Mouse (Mus musculus) forebrain, embryonic 12.5 days (tissue): ENCODE data around the gene 4933400A11Rik. TPM values are rescaled to one million over a fixed set of nuclear protein-coding genes. Genes with fewer than 3 reads are reported as not detected.

Experiments used
- ATAC-seq: fragments of 200-750 bp; cut with Nextera tagmentation; 2 replicates; pipeline ENCODE4 v1.8.0; 2017; ENCODE audit warnings: moderate TSS enrichment; ENCODE audit not compliant: low FRiP score
- H3K27ac ChIP-seq: fragments of 300-500 bp; sonication (generic); 2 replicates; pipeline ENCODE4 v1.5.1; 2016; ENCODE audit warnings: mild to moderate bottlenecking
- H3K27me3 ChIP-seq: fragments of 300-500 bp; sonication (generic); 2 replicates; pipeline ENCODE4 v1.6.1; 2016; ENCODE audit warnings: mild to moderate bottlenecking
- H3K36me3 ChIP-seq: fragments of 300-500 bp; sonication (generic); replicated peaks from 2 replicates; pipeline ENCODE4 v1.6.1; 2016; ENCODE audit warnings: mild to moderate bottlenecking
- H3K4me1 ChIP-seq: fragments of 300-500 bp; sonication (generic); 2 replicates; pipeline ENCODE4 v1.6.1; 2016
- H3K4me2 ChIP-seq: fragments of 300-500 bp; sonication (generic); 2 replicates; pipeline ENCODE4 v1.6.1; 2016; ENCODE audit warnings: mild to moderate bottlenecking, moderate library complexity
- H3K4me3 ChIP-seq: fragments of 300-500 bp; sonication (generic); replicated peaks from 2 replicates; pipeline ENCODE4 v1.5.1; 2016; ENCODE audit warnings: mild to moderate bottlenecking
- H3K9ac ChIP-seq: fragments of 300-500 bp; sonication (generic); 2 replicates; pipeline ENCODE4 v1.6.1; 2016; ENCODE audit warnings: mild to moderate bottlenecking
- H3K9me3 ChIP-seq: fragments of 300-500 bp; sonication (generic); 2 replicates; pipeline ENCODE4 v1.6.1; 2016
- WGBS: fragments of 180-500 bp; shearing (Covaris S2); methylation state at CpG from one replicate; pipeline ENCODE4 v1.1.7; 2016; 5-methylcytosine and 5-hydroxymethylcytosine counted together
- polyA plus RNA-seq: library from polyadenylated mRNA; unstranded; fragments of >200 nt; fragmentation: Nextera tagmentation; extraction: Ambion mirVana; gene quantifications from 2 replicates; pipeline ENCODE4 v1.2.1, GENCODE M21; 2016

Gene 4933400A11Rik
- polyA plus RNA-seq, 1 experiment from 2014 or later, result 0.18 TPM

GRCm38 (mm10) chrX:169794831-169795311, 15.4 kb upstream of the 4933400A11Rik start:
- H3K4me2 ChIP-seq, result no peak overlapping the region
- no peak for ATAC-seq
- H3K4me3 ChIP-seq, result no peak overlapping the region
- H3K9ac ChIP-seq, result no peak overlapping the region
- H3K27ac ChIP-seq, result no peak overlapping the region
- H3K4me1 ChIP-seq, result peaks cover 5% of the 10 kb centered on the region; the same call in 1 of the 2 replicates
- H3K9me3 ChIP-seq, result no peaks in the 10 kb centered on the region
- H3K36me3 ChIP-seq, result no peaks in the 10 kb centered on the region
- peaks cover 11% of the 10 kb centered on the region for H3K27me3 ChIP-seq
- WGBS, result 52% methylated on average over 7 of the region's 7 CpGs

DNA sequence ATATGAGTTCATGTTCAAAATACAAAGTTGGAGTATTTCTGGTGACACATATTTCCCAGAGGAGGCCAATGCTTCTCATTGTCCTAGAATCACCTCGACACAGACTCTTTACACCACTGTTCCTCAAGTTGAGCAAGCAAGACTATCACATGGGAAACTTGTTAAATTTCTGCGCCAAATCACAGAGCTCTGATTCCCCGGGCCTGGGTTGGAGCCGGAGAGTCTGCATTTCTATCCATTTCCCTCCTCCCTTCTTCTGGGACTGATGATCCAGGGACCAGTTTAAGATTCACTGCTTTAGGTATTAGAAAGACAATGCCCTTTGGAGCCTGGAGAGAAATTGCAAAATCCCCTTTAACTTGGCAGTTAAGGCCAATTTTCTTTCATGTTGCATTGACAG, 15.0 kb upstream of the 4933400A11Rik start:
- H3K27ac ChIP-seq, result no peak overlapping the region
- ATAC-seq, result no peak

GRCm38 (mm10) chrX:169792879-169793278, 13.4 kb upstream of the 4933400A11Rik start:
- peaks cover 18% of the 10 kb centered on the region for H3K27me3 ChIP-seq
- no peak overlapping the region for H3K27ac ChIP-seq
- no peaks in the 10 kb centered on the region for H3K36me3 ChIP-seq
- no peak overlapping the region for H3K4me2 ChIP-seq
- peak; percentile 77; the same call in 1 of the 2 replicates for ATAC-seq
- no peak overlapping the region for H3K9ac ChIP-seq
- 18% methylated on average over 1 of the region's 1 CpGs for WGBS
- H3K4me3 ChIP-seq, result no peak overlapping the region
- no peaks in the 10 kb centered on the region for H3K9me3 ChIP-seq
- peaks cover 5% of the 10 kb centered on the region; the same call in 1 of the 2 replicates for H3K4me1 ChIP-seq

More for the DNA sequence above, 15.0 kb upstream of the 4933400A11Rik start:
- H3K4me1 ChIP-seq, result peaks cover 5% of the 10 kb centered on the region; the same call in 1 of the 2 replicates
- peaks cover 15% of the 10 kb centered on the region for H3K27me3 ChIP-seq
- no peak overlapping the region for H3K4me3 ChIP-seq
- no peak overlapping the region for H3K4me2 ChIP-seq
- WGBS, result 65% methylated on average over 4 of the region's 4 CpGs
- H3K36me3 ChIP-seq, result no peaks in the 10 kb centered on the region
- no peak overlapping the region for H3K9ac ChIP-seq
- no peaks in the 10 kb centered on the region for H3K9me3 ChIP-seq

DNA sequence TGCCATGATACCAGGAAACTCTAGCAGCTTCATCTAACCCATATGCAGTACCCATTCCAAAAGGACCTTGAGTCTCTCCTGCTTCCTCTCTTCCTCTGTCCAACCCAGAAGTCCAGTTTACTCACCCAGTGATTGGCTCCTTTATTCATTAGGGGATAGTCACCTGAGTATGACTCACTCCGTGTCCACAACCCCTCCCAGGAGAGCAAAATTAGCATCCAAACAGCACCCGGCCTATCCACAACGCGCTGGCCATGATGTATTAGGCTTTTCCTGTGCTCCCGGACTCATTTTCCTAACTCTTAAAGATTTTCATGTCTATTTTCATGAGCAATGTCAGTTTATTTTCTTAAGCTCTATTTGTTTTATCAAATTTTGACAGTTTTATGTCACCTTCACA, 10.3 kb upstream of the 4933400A11Rik start:
- H3K27me3 ChIP-seq, result peaks cover 18% of the 10 kb centered on the region

GRCm38 (mm10) chrX:169758001-169758400, 21.4 kb downstream of the 4933400A11Rik start:
- no peak overlapping the region for H3K9ac ChIP-seq
- no peak overlapping the region for H3K4me3 ChIP-seq
- WGBS, result 74% methylated on average over 3 of the region's 3 CpGs
- ATAC-seq, result no peak
- H3K27ac ChIP-seq, result no peak overlapping the region
- no peaks in the 10 kb centered on the region for H3K9me3 ChIP-seq
- no peaks in the 10 kb centered on the region for H3K4me1 ChIP-seq
- no peak overlapping the region for H3K4me2 ChIP-seq
- H3K27me3 ChIP-seq, result peaks cover 26% of the 10 kb centered on the region
- no peaks in the 10 kb centered on the region for H3K36me3 ChIP-seq

More for the DNA sequence above, 10.3 kb upstream of the 4933400A11Rik start:
- H3K36me3 ChIP-seq, result no peaks in the 10 kb centered on the region
- H3K4me1 ChIP-seq, result peaks cover 5% of the 10 kb centered on the region; the same call in 1 of the 2 replicates
- whole genome bisulfite sequencing, result 81% methylated on average over 5 of the region's 5 CpGs
- no peak overlapping the region for H3K4me2 ChIP-seq
- no peak overlapping the region for H3K27ac ChIP-seq
- no peaks in the 10 kb centered on the region for H3K9me3 ChIP-seq
- no peak overlapping the region for H3K4me3 ChIP-seq
- H3K9ac ChIP-seq, result no peak overlapping the region
- ATAC-seq, result no peak

GRCm38 (mm10) chrX:169735387-169735969, 44.0 kb downstream of the 4933400A11Rik start:
- peaks cover 37% of the 10 kb centered on the region for H3K27me3 ChIP-seq
- 0 out of 2 replicates have a peak, but pooled peaks have one; percentile 51 for ATAC-seq
- no peak overlapping the region for H3K4me3 ChIP-seq
- no peak overlapping the region for H3K9ac ChIP-seq
- no peaks in the 10 kb centered on the region for H3K9me3 ChIP-seq
- no peaks in the 10 kb centered on the region for H3K4me1 ChIP-seq
- no peak overlapping the region for H3K4me2 ChIP-seq
- H3K27ac ChIP-seq, result no peak overlapping the region
- H3K36me3 ChIP-seq, result no peaks in the 10 kb centered on the region
- 51% methylated on average over 3 of the region's 3 CpGs for WGBS

Other genes starting within 250 kb of the 4933400A11Rik start
- 16.2 and 19.0 TPM in 2 replicates for gene Mid1, start 94.4 kb downstream of the 4933400A11Rik start, polyA plus RNA-seq
- 181 and 277 TPM in 2 replicates for gene Gm21887, start 230.0 kb upstream of the 4933400A11Rik start, polyA plus RNA-seq